Mouse (Mus musculus) lung, embryonic 15.5 days (tissue): ENCODE results near the gene Rap1gap. TPM values are rescaled to one million over a fixed set of nuclear protein-coding genes. Genes with fewer than 3 reads are reported as not detected.

Source experiments
- ATAC-seq: fragments of 200-750 bp; cut with Nextera tagmentation; 2 replicates; pipeline ENCODE4 v1.8.0; 2017; ENCODE audit warnings: moderate number of reproducible peaks, borderline replicate concordance; ENCODE audit not compliant: low FRiP score, low TSS enrichment; ENCODE audit errors: extremely low read depth
- H3K27ac ChIP-seq: fragments of 300-500 bp; sonication (generic); 2 replicates; pipeline ENCODE4 v1.5.1; 2015; ENCODE audit warnings: moderate library complexity, mild to moderate bottlenecking, inconsistent platforms
- H3K27me3 ChIP-seq: fragments of 300-500 bp; sonication (generic); 2 replicates; pipeline ENCODE4 v1.6.1; 2015; ENCODE audit warnings: inconsistent platforms
- H3K36me3 ChIP-seq: fragments of 300-500 bp; sonication (generic); 2 replicates; pipeline ENCODE4 v1.6.1; 2015; ENCODE audit warnings: inconsistent platforms
- H3K4me1 ChIP-seq: fragments of 300-500 bp; sonication (generic); 2 replicates; pipeline ENCODE4 v1.6.1; 2015; ENCODE audit warnings: inconsistent platforms
- H3K4me2 ChIP-seq: fragments of 300-500 bp; sonication (generic); 2 replicates; pipeline ENCODE4 v1.6.1; 2015; ENCODE audit warnings: inconsistent platforms, mild to moderate bottlenecking, moderate library complexity
- H3K4me3 ChIP-seq: fragments of 300-500 bp; sonication (generic); 2 replicates; pipeline ENCODE4 v1.5.1; 2015; ENCODE audit warnings: mild to moderate bottlenecking, inconsistent platforms
- H3K9ac ChIP-seq: fragments of 300-500 bp; sonication (generic); 2 replicates; pipeline ENCODE4 v1.6.1; 2015; ENCODE audit warnings: inconsistent platforms
- H3K9me3 ChIP-seq: fragments of 300-500 bp; sonication (generic); 2 replicates; pipeline ENCODE4 v1.6.1; 2016; ENCODE audit warnings: inconsistent platforms
- WGBS: fragments of 180-500 bp; shearing (Covaris S2); methylation state at CpG from one replicate; pipeline ENCODE4 v1.1.7; 2015; 5-methylcytosine and 5-hydroxymethylcytosine counted together
- polyA plus RNA-seq: library from polyadenylated mRNA; unstranded; fragments of >200 nt; fragmentation: Nextera tagmentation; extraction: Ambion mirVana; gene quantifications from 2 replicates; pipeline ENCODE4 v1.2.1, GENCODE M21; 2015

The Rap1gap gene
- polyA plus RNA-seq, 1 experiment from 2014 or later, result 9.1 TPM

DNA sequence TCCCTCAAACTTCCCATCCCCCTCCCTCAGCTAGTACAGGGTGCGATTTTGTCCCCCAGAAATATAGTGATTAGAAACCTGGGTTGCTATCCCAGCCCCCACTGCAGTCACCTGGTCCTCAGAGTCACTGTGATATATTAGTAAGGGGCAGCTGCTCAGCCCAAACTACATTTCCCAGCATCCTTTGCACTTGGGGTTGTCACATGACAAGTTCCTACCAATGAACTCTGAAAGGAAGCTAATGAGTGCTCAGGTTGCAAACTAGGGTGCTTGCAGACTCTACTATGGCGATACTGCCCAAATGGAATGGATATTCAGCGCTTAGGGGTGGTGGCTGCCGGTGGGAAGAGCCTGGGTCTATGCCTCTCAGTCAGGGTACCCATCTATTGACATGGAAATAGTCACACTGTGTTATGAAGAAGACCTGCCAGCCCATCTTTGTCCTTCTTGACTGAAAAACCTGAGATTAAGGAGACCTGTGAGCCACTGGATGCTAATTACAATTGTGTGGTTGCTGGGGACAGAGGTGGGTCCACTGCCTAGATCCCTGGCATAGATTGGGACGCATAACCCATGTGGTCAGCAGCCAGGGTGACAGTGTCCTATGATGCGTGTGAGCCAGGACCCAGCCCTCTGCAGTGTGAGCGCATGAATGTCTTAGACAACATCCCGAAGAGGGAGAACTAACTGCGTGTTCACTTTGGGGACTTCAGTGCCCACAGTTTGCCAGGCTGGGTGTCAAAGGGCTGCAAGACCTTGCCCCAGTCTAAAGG, 74.8 kb downstream of the Rap1gap start:
- 0 out of 2 replicates have a peak, but pooled peaks have one; percentile 24 for ATAC-seq
- Histone ChIP-seq H3K4me3 (no peak overlapping the region), H3K9ac (no peak overlapping the region), H3K27ac (no peak overlapping the region), H3K4me1 (peaks cover 13% of the 10 kb centered on the region), H3K36me3 (no peaks in the 10 kb centered on the region), H3K27me3 (no peaks in the 10 kb centered on the region), H3K4me2 (no peak overlapping the region), H3K9me3 (no peaks in the 10 kb centered on the region)
- WGBS, result 47% methylated on average over 9 of the region's 9 CpGs

DNA sequence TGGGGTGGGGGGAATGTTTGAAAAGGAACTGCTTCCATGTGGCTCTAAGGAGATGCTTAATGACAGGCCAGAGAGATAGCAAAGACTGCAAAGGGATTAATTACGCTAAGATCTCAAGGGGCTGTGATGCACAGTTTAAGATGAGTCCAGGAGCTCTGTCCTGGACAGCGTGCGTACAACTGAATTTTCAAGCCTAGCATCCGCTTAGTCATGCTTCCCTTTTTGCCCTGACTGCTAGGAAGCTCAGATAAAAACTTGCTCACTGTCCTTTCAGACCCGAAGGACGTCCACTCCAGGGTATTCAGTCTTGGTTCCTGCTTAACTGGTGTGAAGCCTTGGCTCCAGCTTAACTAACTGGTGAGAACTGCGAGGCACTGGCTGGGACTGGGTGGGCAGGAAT, 75.8 kb downstream of the Rap1gap start:
- no peak for ATAC-seq
- H3K4me3 ChIP-seq, result no peak overlapping the region
- H3K4me1 ChIP-seq, result peaks cover 13% of the 10 kb centered on the region
- no peaks in the 10 kb centered on the region for H3K36me3 ChIP-seq
- H3K27ac ChIP-seq, result no peak overlapping the region
- no peaks in the 10 kb centered on the region for H3K9me3 ChIP-seq
- H3K27me3 ChIP-seq, result no peaks in the 10 kb centered on the region
- H3K4me2 ChIP-seq, result no peak overlapping the region
- 74% methylated on average over 7 of the region's 7 CpGs for WGBS
- no peak overlapping the region for H3K9ac ChIP-seq

DNA sequence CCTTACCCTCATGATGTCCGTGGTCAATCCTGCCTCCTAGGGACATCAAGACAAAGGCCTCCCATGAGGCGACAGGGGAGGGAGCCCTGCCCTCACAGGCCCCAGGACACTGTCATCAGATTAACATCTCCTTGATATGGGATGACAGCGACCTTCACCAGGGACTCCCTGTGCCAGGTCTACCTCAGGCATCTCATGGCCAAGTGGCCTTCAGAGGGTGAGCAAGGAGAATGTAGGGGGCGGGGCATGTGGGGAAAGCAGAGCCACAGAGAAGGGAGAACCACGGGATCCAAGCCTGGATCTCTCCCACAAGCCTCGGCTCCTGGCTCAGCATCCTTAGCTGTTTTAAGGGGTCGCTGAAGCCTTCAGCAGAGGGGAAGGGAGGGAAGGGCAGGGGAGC, 79.3 kb downstream of the Rap1gap start:
- 60% methylated on average over 7 of the region's 7 CpGs for WGBS
- no peaks in the 10 kb centered on the region for H3K36me3 ChIP-seq
- no peak overlapping the region for H3K4me2 ChIP-seq
- H3K4me3 ChIP-seq, result no peak overlapping the region
- H3K4me1 ChIP-seq, result 0 out of 2 replicates have a peak, but pooled peaks cover 4% of the 10 kb centered on the region
- H3K9me3 ChIP-seq, result no peaks in the 10 kb centered on the region
- H3K9ac ChIP-seq, result no peak overlapping the region
- H3K27me3 ChIP-seq, result no peaks in the 10 kb centered on the region
- ATAC-seq, result no peak
- H3K27ac ChIP-seq, result no peak overlapping the region

DNA sequence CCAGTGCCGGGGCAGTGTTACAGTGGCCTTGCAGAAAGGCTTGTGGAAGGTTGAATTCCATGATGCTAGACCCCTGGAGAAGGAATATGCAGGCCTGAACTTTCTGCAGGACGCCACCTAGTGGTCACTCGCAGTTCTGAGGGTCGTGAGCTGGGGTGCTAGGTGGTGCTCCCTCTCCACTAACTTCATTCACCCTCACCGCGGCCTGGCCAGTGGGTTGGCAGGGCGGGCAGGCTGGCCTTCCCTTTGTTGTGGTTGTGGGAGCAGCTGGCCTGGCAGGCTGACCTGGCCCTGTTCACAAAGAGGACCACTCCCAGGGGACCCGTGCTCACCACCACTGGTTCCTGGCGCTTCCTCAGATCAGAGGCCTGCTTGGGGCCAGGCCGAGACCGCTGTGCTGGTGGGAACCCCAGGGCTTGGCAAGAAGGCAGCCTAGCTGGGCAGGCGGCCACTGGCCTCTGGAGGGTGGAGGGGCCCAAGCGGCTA, 80.0 kb downstream of the Rap1gap start:
- no peak for ATAC-seq
- Histone ChIP-seq H3K9ac (no peak overlapping the region), H3K36me3 (no peaks in the 10 kb centered on the region), H3K4me2 (no peak overlapping the region), H3K4me1 (0 out of 2 replicates have a peak, but pooled peaks cover 4% of the 10 kb centered on the region), H3K9me3 (no peaks in the 10 kb centered on the region), H3K27me3 (no peaks in the 10 kb centered on the region), H3K4me3 (no peak overlapping the region), H3K27ac (no peak overlapping the region)
- 64% methylated on average over 13 of the region's 13 CpGs for WGBS

DNA sequence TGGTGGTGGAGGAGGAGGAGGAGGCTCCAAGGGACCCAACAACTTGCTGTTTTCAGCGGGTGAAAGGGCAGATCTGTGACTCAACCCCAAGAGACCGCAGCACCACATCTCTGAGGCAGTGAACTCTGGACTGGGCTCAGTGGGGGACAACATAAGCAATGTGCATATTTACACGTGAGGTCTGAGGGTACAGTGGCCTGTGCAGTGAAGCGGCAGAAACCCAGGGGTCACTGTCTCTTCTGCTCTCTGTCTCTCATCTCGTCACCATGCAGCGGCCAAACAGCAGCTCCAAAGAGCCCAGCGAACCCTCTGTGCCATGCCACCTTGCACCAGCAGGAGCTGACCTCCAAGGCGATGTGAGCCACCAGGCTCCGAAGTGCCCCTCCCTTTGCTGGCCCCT, 82.6 kb downstream of the Rap1gap start:
- Histone ChIP-seq H3K9ac (no peak overlapping the region), H3K27me3 (peaks cover 8% of the 10 kb centered on the region; the same call in 1 of the 2 replicates), H3K4me2 (no peak overlapping the region), H3K27ac (no peak overlapping the region), H3K4me3 (no peak overlapping the region), H3K36me3 (no peaks in the 10 kb centered on the region), H3K4me1 (peaks cover 10% of the 10 kb centered on the region; the same call in 1 of the 2 replicates), H3K9me3 (no peaks in the 10 kb centered on the region)
- WGBS, result 75% methylated on average over 9 of the region's 9 CpGs
- ATAC-seq, result no peak

DNA sequence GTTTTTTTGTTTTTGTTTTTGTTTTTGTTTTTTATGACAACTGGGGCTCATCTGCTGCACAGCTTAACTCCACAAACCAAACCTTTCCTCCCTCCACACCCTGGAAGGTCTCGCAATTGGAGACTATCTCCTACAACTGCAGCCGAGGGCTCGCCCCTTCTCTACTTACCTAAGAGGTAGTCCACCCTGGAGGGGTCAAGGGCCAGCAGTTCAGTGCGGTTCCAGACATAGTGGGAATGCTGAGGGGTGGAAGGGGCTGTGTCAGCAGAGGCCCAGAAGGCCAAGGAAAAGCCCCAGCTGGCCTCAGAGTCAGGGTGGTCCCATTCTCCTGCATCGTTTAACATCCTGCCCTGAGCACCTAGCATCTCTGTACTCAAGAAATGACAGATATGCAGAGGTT, 83.1 kb downstream of the Rap1gap start:
- Histone ChIP-seq H3K27me3 (peaks cover 8% of the 10 kb centered on the region; the same call in 1 of the 2 replicates), H3K27ac (no peak overlapping the region), H3K4me1 (peaks cover 10% of the 10 kb centered on the region; the same call in 1 of the 2 replicates), H3K4me2 (no peak overlapping the region), H3K9me3 (no peaks in the 10 kb centered on the region), H3K36me3 (no peaks in the 10 kb centered on the region), H3K9ac (no peak overlapping the region), H3K4me3 (no peak overlapping the region)
- ATAC-seq, result no peak
- WGBS, result 67% methylated on average over 5 of the region's 5 CpGs

DNA sequence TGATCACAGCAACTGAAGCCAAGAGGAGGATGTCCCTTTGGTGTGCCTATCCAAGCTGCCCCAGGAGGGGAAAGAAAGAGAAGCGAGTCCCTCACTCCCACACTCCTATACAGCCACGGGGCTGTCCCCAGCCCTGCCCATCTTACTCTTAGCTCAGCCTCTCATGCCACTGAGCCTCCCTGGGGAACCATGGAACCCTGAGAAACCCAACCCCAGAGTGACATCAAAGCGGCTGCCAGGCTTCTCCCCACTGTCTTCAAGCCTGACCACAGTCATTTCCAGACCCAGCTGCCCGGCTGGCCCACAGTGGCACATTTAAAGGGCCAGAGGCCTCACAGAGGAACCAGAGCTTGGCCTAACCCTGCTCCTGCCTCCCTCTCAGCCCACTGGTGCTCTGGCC, 84.2 kb downstream of the Rap1gap start:
- H3K9ac ChIP-seq, result no peak overlapping the region
- WGBS, result 52% methylated on average over 4 of the region's 4 CpGs
- ATAC-seq, result no peak

DNA sequence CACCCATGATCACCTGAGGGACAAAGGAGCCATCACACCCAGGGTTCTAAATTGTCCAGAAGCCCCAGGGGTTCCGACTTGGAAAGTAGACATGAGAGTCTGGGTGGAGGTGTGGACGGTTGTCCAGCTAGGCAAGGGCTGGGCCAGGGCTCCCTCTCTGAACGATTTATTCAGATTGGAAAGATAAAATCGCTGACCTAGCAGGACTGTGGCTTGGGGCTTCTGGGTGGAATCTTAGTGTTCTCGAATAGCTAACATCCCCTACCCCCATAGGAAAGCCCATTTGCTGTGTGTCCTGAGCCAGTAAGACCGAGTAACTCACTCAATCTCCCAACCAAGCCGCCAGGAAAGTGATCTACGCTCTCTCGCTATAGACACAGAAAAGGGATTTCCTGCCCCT, 85.2 kb downstream of the Rap1gap start:
- Histone ChIP-seq H3K27me3 (peaks cover 8% of the 10 kb centered on the region; the same call in 1 of the 2 replicates), H3K4me1 (peaks cover 10% of the 10 kb centered on the region; the same call in 1 of the 2 replicates), H3K9ac (no peak overlapping the region), H3K36me3 (no peaks in the 10 kb centered on the region), H3K4me3 (no peak overlapping the region), H3K27ac (no peak overlapping the region), H3K9me3 (no peaks in the 10 kb centered on the region), H3K4me2 (no peak overlapping the region)
- 65% methylated on average over 9 of the region's 9 CpGs for WGBS
- no peak for ATAC-seq

More for the DNA sequence above, 84.2 kb downstream of the Rap1gap start:
- Histone ChIP-seq H3K36me3 (no peaks in the 10 kb centered on the region), H3K27ac (no peak overlapping the region), H3K9me3 (no peaks in the 10 kb centered on the region), H3K27me3 (peaks cover 8% of the 10 kb centered on the region; the same call in 1 of the 2 replicates), H3K4me3 (no peak overlapping the region), H3K4me2 (no peak overlapping the region), H3K4me1 (peaks cover 10% of the 10 kb centered on the region; the same call in 1 of the 2 replicates)

DNA sequence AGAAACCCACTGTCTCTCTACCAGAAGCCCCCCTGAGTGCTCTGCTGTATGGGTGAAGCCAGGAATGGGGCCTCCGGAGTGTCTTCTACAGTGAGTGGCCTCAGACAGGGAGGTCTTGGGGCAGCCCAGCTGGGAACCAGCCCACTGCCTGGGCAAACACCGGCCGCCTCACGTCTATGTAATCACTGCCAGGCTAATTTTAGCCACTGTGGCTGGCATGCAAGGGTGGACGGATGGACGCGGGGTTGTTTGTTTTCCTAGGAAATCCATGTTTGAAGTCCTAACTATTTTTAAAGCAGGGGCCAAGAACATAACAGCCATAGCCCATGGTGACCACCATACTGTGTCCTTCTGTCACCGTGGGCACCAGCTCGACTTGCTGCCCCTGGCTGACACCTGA, 85.6 kb downstream of the Rap1gap start:
- no peak overlapping the region for H3K4me3 ChIP-seq
- H3K4me1 ChIP-seq, result peaks cover 10% of the 10 kb centered on the region; the same call in 1 of the 2 replicates
- WGBS, result 43% methylated on average over 9 of the region's 9 CpGs
- H3K9me3 ChIP-seq, result no peaks in the 10 kb centered on the region
- no peak overlapping the region for H3K27ac ChIP-seq
- ATAC-seq, result no peak
- no peak overlapping the region for H3K4me2 ChIP-seq
- H3K36me3 ChIP-seq, result no peaks in the 10 kb centered on the region
- no peak overlapping the region for H3K9ac ChIP-seq
- H3K27me3 ChIP-seq, result peaks cover 8% of the 10 kb centered on the region; the same call in 1 of the 2 replicates

DNA sequence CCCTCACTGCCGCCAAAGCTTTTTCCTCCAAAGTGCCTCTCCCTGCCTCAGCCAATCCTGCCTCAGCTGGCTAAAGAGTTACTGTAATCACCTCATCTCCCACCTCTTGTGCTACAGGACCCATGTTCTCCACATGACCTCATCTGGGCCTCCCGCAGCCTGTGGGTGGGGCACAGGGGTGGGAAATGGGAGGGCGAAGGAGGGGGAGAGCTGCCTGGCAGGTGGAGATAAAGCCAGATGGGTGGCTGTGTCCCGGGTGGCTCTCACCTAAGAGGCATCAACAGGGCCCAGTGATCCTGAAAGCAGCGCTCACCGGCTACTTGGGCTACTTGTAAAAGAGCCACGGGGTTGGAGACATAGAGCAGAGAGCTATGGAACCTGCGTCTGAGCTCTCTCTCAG, 86.8 kb downstream of the Rap1gap start:
- ATAC-seq, result peak; percentile 48; the same call in 1 of the 2 replicates
- Histone ChIP-seq H3K9me3 (no peaks in the 10 kb centered on the region), H3K4me2 (no peak overlapping the region), H3K27ac (no peak overlapping the region), H3K4me1 (peaks cover 10% of the 10 kb centered on the region; the same call in 1 of the 2 replicates), H3K27me3 (peaks cover 8% of the 10 kb centered on the region; the same call in 1 of the 2 replicates), H3K4me3 (no peak overlapping the region), H3K36me3 (no peaks in the 10 kb centered on the region), H3K9ac (no peak overlapping the region)
- WGBS, result 48% methylated on average over 8 of the region's 8 CpGs

DNA sequence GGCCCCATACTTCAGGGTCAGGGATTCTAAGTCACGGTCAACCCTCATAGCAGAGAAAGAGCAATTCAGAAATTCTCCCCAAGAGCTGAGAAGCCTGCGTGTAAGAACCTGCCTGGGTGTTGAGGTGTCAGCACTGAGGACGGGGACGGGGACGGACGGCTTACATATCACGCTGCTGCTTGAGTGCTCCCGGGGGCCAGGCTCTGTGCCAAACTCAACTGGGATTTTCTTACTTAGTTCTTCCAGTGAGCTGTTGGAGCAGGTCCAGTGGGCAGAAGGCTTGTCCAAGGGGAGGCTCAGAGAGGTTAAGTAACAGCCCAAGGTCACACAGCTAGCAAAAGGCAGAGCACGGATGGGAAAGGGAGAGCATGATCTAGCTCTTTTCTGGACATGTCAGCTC, 87.2 kb downstream of the Rap1gap start:
- no peak overlapping the region for H3K4me3 ChIP-seq
- no peak; the same call in 1 of the 2 replicates for ATAC-seq
- H3K27me3 ChIP-seq, result peaks cover 8% of the 10 kb centered on the region; the same call in 1 of the 2 replicates
- H3K9me3 ChIP-seq, result no peaks in the 10 kb centered on the region
- WGBS, result 23% methylated on average over 9 of the region's 9 CpGs
- H3K4me1 ChIP-seq, result peaks cover 10% of the 10 kb centered on the region; the same call in 1 of the 2 replicates
- H3K9ac ChIP-seq, result no peak overlapping the region
- H3K36me3 ChIP-seq, result no peaks in the 10 kb centered on the region
- H3K27ac ChIP-seq, result no peak overlapping the region
- no peak overlapping the region for H3K4me2 ChIP-seq

DNA sequence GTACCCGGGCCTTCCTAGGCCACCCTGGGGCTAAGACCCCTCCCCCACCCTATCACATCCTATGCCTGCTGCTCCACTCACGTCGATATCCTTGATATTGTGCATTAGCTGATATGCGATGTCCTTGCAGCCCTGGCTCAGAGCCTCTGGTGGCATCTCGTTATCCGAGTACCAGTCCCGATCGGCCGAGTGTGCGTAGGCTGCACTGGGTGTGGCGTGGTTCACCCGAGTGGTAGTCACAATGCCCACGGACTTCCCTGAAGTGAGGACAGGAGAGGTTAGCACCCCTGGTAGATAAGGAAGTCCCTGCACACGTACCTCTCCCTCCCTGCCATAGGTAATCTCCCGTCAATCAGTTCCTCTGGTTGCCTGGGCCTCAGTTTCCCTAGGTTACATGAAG, 87.9 kb downstream of the Rap1gap start:
- H3K9ac ChIP-seq, result no peak overlapping the region
- ATAC-seq, result no peak
- peaks cover 8% of the 10 kb centered on the region; the same call in 1 of the 2 replicates for H3K27me3 ChIP-seq
- no peaks in the 10 kb centered on the region for H3K36me3 ChIP-seq
- H3K4me1 ChIP-seq, result peaks cover 10% of the 10 kb centered on the region; the same call in 1 of the 2 replicates
- no peak overlapping the region for H3K27ac ChIP-seq
- no peak overlapping the region for H3K4me2 ChIP-seq
- no peak overlapping the region for H3K4me3 ChIP-seq
- WGBS, result 76% methylated on average over 15 of the region's 15 CpGs
- no peaks in the 10 kb centered on the region for H3K9me3 ChIP-seq
